Mouse (Mus musculus): ENCODE results near the gene Grpel1. TPM values are rescaled to one million over a fixed set of nuclear protein-coding genes. Genes with fewer than 3 reads are reported as not detected.

The Grpel1 gene
- total and polyA plus RNA-seq, 3 experiments = 29.8 to 64.3 (median 52.1) TPM

DNA sequence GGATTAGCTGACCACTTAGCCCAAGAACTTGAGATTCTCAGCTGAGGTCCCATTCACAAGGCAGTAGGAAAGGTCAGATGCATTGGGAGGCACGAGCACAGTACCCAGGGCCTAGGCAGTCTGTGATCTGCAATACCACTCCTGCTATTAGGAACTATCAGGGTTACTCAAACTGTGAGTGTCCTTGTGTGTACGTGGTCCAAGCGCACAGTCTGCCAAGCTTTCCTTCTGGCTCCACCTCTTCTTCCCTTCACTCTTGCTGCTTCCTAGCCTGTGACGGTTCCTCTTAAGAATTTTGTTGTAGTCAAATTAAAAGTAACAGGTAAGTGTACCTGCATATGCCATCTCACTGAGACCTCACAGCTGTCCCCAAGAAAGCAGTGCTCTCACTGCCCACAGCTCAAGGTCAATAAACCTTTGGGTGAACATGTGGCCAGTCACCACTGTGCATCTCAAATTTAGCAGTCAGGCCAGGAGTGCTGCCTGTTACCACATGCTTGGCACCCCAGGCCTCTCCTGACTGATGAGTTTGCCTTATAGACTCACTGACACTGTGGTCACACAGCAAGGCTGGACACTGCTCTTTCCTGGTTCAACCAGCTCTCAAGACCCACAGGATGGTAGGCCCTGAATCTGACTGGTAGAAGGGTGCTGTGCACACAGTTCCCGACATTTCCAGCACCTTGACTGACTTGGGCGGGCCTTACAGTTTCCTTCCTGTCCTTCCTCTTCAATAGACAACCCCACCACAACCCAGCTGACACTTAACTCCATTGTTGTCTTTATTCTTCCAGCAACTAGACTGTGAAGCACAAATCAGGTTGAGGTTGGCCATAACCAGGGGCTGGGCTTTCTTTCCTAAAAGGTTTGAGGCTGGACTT lies 14.0 kb downstream of the Grpel1 start:
- Histone ChIP-seq H3K36me3 (ENCODE audit: control insufficient read depth, insufficient read depth, low read length) (peaks cover 18% of the 10 kb centered on the region), H3K9ac (ENCODE audit: low read depth, low read length) (peak overlapping the region; percentile 48), H3K4me3 (no peak overlapping the region), H3K4me1 (ENCODE audit: control insufficient read depth, insufficient read depth, low read length) (peaks cover 34% of the 10 kb centered on the region), H3K79me2 (replicated peaks; ENCODE audit: control insufficient read depth, insufficient read depth, low read length) (peaks cover 10% of the 10 kb centered on the region), H3K27me3 (ENCODE audit: control insufficient read depth, insufficient read depth, low read length) (no peaks in the 10 kb centered on the region), H3K27ac (peak overlapping the region; percentile 68)
- intact Hi-C loops (cut with DNase I) = no loop called here
- no peak for TF ChIP-seq POLR2A (IDR thresholded peaks at IDR 0.05; ENCODE audit: insufficient read depth, low read depth, low read length)
- TF ChIP-seq EP300 (IDR thresholded peaks at IDR 0.05; ENCODE audit: insufficient read depth, low read depth, low read length) = 0 out of 2 replicates have a peak, but pooled peaks have one; percentile 30
- no peak for TF ChIP-seq CTCF (IDR thresholded peaks at IDR 0.05)
- DNase-seq = peak; percentile 34 to 50
- 36% methylated on average over 6 of the region's 6 CpGs for WGBS

DNA sequence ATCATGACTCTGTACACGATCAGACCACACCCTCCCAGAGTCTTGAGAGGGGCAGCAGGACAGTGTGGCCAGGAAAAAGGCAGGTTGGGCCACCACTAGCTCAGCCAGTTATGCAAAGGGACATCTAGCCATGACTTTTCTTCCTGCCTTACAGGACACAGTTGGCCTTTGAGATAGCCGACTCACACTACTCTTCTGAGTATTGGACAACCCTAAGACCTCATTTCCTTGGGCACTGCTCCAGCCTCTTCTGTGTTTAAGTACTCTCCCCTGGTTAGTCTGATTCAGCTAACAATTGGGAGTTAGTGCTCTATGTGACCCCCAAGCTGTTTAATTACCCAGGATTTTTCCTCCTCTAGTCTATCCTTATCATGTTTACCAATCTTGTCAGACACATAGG lies 14.9 kb downstream of the Grpel1 start:
- intact Hi-C loops (cut with DNase I) = no loop called here
- Histone ChIP-seq H3K4me3 (no peak overlapping the region), H3K27me3 (ENCODE audit: control insufficient read depth, insufficient read depth, low read length) (no peaks in the 10 kb centered on the region), H3K36me3 (ENCODE audit: control insufficient read depth, insufficient read depth, low read length) (peaks cover 16% of the 10 kb centered on the region), H3K9ac (ENCODE audit: low read depth, low read length) (no peak overlapping the region), H3K27ac (peak overlapping the region; percentile 68), H3K4me1 (ENCODE audit: control insufficient read depth, insufficient read depth, low read length) (peaks cover 34% of the 10 kb centered on the region), H3K79me2 (replicated peaks; ENCODE audit: control insufficient read depth, insufficient read depth, low read length) (peaks cover 11% of the 10 kb centered on the region)
- TF ChIP-seq CTCF (IDR thresholded peaks at IDR 0.05) (no peak), POLR2A (IDR thresholded peaks at IDR 0.05; ENCODE audit: insufficient read depth, low read depth, low read length) (no peak), EP300 (IDR thresholded peaks at IDR 0.05; ENCODE audit: insufficient read depth, low read depth, low read length) (no peak)
- no peak for DNase-seq
- 28% methylated on average over 2 of the region's 2 CpGs for WGBS

DNA sequence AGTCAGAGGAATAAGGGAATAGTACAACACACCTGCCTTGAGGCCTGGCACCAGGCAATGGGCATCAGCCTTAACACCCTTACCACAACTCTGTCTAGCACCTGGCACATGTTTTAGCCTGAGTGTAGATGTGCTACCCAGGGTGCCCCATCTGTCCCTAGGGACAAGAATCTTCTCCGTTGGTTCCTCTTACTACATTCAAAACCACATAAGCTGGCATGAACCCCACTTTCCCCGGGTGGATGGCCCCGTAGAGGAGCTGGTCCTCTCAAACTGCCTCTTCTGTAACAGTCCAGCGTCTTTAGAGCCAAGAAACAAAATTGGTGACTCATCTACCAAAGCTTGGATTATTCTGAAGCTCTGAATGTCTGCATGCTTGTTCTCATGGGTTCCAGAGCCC lies 15.6 kb downstream of the Grpel1 start:
- Histone ChIP-seq H3K4me3 (no peak overlapping the region), H3K79me2 (replicated peaks; ENCODE audit: control insufficient read depth, insufficient read depth, low read length) (peaks cover 11% of the 10 kb centered on the region), H3K27ac (no peak overlapping the region; the same call in 1 of the 2 replicates), H3K27me3 (ENCODE audit: control insufficient read depth, insufficient read depth, low read length) (no peaks in the 10 kb centered on the region), H3K36me3 (ENCODE audit: control insufficient read depth, insufficient read depth, low read length) (peaks cover 16% of the 10 kb centered on the region), H3K9ac (ENCODE audit: low read depth, low read length) (no peak overlapping the region), H3K4me1 (ENCODE audit: control insufficient read depth, insufficient read depth, low read length) (peaks cover 36% of the 10 kb centered on the region)
- WGBS = 73% methylated on average over 4 of the region's 4 CpGs
- no peak for TF ChIP-seq POLR2A (IDR thresholded peaks at IDR 0.05; ENCODE audit: insufficient read depth, low read depth, low read length)
- TF ChIP-seq CTCF (IDR thresholded peaks at IDR 0.05) = no peak
- no peak for TF ChIP-seq EP300 (IDR thresholded peaks at IDR 0.05; ENCODE audit: insufficient read depth, low read depth, low read length)
- DNase-seq = no peak
- intact Hi-C loops (cut with DNase I) = no loop called here

DNA sequence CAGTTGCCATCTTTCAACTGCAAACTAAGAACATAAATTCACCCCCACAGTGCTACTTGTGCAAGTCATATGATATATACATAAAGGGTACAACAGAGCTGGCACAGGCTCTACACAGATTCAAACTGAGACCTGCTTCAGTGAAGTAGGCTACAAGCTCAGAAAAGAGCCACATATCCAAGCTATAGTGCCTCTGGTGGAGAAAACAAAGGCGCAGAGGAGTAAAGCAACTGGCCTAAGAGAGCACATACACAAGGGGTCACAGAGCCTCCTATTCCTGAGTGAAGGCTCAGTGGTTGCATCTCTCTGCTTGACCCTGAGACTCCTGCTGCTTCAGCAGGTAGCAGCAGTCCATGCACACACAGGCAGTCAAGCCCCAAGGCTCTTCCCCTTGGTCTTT lies 16.3 kb downstream of the Grpel1 start:
- TF ChIP-seq POLR2A (IDR thresholded peaks at IDR 0.05; ENCODE audit: insufficient read depth, low read depth, low read length) (no peak), CTCF (IDR thresholded peaks at IDR 0.05) (peak; percentile 22; the same call in 1 of the 2 replicates)
- H3K27me3 ChIP-seq (ENCODE audit: control insufficient read depth, insufficient read depth, low read length) = no peaks in the 10 kb centered on the region
- intact Hi-C loops (cut with DNase I) = no loop called here
- 55% methylated on average over 1 of the region's 1 CpGs for WGBS
- H3K4me1 ChIP-seq (ENCODE audit: control insufficient read depth, insufficient read depth, low read length) = peaks cover 37% of the 10 kb centered on the region
- no peak overlapping the region for H3K4me3 ChIP-seq
- H3K79me2 ChIP-seq (replicated peaks; ENCODE audit: control insufficient read depth, insufficient read depth, low read length) = peaks cover 11% of the 10 kb centered on the region
- H3K27ac ChIP-seq = no peak overlapping the region
- H3K9ac ChIP-seq (ENCODE audit: low read depth, low read length) = no peak overlapping the region
- DNase-seq = no peak
- peaks cover 16% of the 10 kb centered on the region for H3K36me3 ChIP-seq (ENCODE audit: control insufficient read depth, insufficient read depth, low read length)

DNA sequence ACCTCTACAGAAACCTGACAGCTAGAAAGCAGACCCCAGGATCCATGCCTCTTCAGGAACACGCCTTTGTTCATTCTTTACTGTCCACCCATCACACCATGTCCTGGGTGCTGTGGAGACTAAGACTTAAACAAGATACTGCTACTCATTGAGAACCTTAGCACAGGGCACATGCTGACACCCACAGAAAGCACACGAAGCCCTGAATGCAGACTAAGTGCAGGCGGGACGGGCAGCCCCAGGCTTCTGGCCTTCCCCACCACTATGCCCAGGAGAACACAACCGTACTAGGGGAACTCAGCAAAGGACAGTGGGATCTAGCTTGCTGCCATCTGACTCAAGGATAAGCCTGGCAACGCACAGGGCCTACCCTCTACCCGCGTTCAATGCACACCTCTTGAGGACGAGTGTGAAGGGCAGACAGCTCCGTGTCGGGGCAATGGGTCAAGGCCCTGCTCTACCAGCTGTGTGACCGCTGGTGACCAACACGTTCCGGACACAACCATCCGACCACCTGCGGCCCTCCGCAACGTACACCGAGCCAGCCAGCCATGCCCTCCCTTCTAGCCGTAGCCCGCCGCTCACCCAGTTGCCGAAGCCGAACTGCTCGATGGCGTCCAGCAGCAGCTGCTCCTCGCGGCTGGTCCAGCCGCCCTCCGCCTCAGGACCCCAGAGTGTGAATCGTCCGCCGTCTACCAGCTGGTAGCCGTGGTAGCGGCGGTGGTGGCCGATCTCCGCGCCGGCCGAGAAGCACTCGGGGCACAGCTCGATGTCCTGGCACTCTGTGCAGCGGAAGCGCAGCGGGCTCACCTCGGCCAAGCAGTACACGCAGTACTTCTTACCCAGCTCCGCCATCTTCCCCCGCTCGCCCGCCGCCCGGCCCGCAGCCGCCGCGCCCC lies 18.7 kb downstream of the Grpel1 start:
- intact Hi-C loops (cut with DNase I) = loop anchor here (1.0 to 2.0 kb wide), 2 partner anchors 18 to 99 kb away; no protein-coding TSS in a partner anchor
- H3K9ac ChIP-seq (ENCODE audit: low read depth, low read length) = peak overlapping the region; percentile 98

More for the DNA sequence above, 18.7 kb downstream of the Grpel1 start:
- WGBS = 6% methylated on average over 58 of the region's 58 CpGs
- Histone ChIP-seq H3K4me1 (ENCODE audit: control insufficient read depth, insufficient read depth, low read length) (peaks cover 31% of the 10 kb centered on the region), H3K27ac (peak overlapping the region; percentile 86), H3K4me3 (peak overlapping the region; percentile 75), H3K27me3 (ENCODE audit: control insufficient read depth, insufficient read depth, low read length) (no peaks in the 10 kb centered on the region), H3K79me2 (replicated peaks; ENCODE audit: control insufficient read depth, insufficient read depth, low read length) (peaks cover 8% of the 10 kb centered on the region), H3K36me3 (ENCODE audit: control insufficient read depth, insufficient read depth, low read length) (peaks cover 13% of the 10 kb centered on the region)
- peak; percentile 63 to 68 for DNase-seq
- 0 out of 2 replicates have a peak, but pooled peaks have one; percentile 2 for TF ChIP-seq EP300 (IDR thresholded peaks at IDR 0.05; ENCODE audit: insufficient read depth, low read depth, low read length)
- TF ChIP-seq CTCF (IDR thresholded peaks at IDR 0.05) = no peak
- TF ChIP-seq POLR2A (IDR thresholded peaks at IDR 0.05; ENCODE audit: insufficient read depth, low read depth, low read length) = no peak
